Mouse (Mus musculus) heart, embryonic 16.5 days (tissue): ENCODE results near the gene Il17ra. TPM values are rescaled to one million over a fixed set of nuclear protein-coding genes. Genes with fewer than 3 reads are reported as not detected.
A peak's percentile ranks its signal among the peaks of the same experiment; 100 is the strongest.

Source experiments
- ATAC-seq: fragments of 200-750 bp; cut with Nextera tagmentation; replicated peaks from 2 replicates; pipeline ENCODE4 v1.8.0; 2017; ENCODE audit warnings: moderate number of reproducible peaks; ENCODE audit not compliant: insufficient read depth, low FRiP score; ENCODE audit errors: extremely low read depth
- H3K27ac ChIP-seq: fragments of 300-500 bp; sonication (generic); 2 replicates; pipeline ENCODE4 v1.5.1; 2014; ENCODE audit warnings: mild to moderate bottlenecking, low read length, control low read depth, moderate library complexity
- H3K27me3 ChIP-seq: fragments of 300-500 bp; sonication (generic); 2 replicates; pipeline ENCODE4 v1.6.1; 2014; ENCODE audit warnings: low read length, mixed read lengths; ENCODE audit not compliant: control insufficient read depth, insufficient read depth
- H3K36me3 ChIP-seq: fragments of 300-500 bp; sonication (generic); 2 replicates; pipeline ENCODE4 v1.6.1; 2014; ENCODE audit not compliant: control insufficient read depth, insufficient read depth
- H3K4me1 ChIP-seq: fragments of 300-500 bp; sonication (generic); 2 replicates; pipeline ENCODE4 v1.6.1; 2014; ENCODE audit warnings: low read length, mixed read lengths; ENCODE audit not compliant: control insufficient read depth, insufficient read depth
- H3K4me2 ChIP-seq: fragments of 300-500 bp; sonication (generic); 2 replicates; pipeline ENCODE4 v1.6.1; 2014; ENCODE audit warnings: low read depth, mild to moderate bottlenecking, control low read depth, low read length
- H3K4me3 ChIP-seq: fragments of 300-500 bp; sonication (generic); 2 replicates; pipeline ENCODE4 v1.5.1; 2014; ENCODE audit warnings: mild to moderate bottlenecking, control low read depth, low read length
- H3K9ac ChIP-seq: fragments of 300-500 bp; sonication (generic); 2 replicates; pipeline ENCODE4 v1.6.1; 2014; ENCODE audit warnings: low read length, control low read depth
- H3K9me3 ChIP-seq: fragments of 300-500 bp; sonication (generic); replicated peaks from 2 replicates; pipeline ENCODE4 v1.6.1; 2016; ENCODE audit warnings: low read length; ENCODE audit not compliant: control insufficient read depth
- WGBS: fragments of 180-500 bp; shearing (Covaris S2); extraction: QIAGEN DNeasy Blood & Tissue Kit; methylation state at CpG from one replicate; pipeline ENCODE4 v1.1.7; 2014; 5-methylcytosine and 5-hydroxymethylcytosine counted together
- polyA plus RNA-seq: library from polyadenylated mRNA; unstranded; fragments of >200 nt; fragmentation: Nextera tagmentation; extraction: Ambion mirVana; gene quantifications from 2 replicates; pipeline ENCODE4 v1.2.1, GENCODE M21; 2015

Il17ra gene
- polyA plus RNA-seq, 1 experiment from 2014 or later = 9.0 TPM

DNA sequence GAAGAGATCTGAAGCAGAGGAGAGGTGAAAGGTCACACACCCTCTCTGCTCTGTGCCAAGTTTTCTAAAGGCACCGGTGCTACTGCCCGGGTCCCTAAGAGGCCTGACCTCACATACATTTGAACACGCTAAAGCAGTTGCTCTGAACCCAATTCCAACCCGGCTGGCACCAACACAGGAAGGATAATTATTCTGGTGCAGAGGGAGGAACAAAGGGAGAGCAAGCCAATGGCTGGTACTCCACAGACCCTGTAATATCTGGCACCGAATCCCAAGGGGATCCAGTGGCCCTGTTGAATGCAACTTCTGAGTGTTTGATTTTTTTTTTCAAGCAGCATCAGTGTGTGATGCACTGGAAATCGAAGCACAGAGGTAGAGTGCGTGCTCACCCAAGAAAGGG is 28.0 kb downstream of the Il17ra start:
- Histone ChIP-seq H3K4me3 (no peak overlapping the region), H3K27me3 (peaks cover 37% of the 10 kb centered on the region), H3K36me3 (no peaks in the 10 kb centered on the region), H3K4me2 (no peak overlapping the region), H3K4me1 (peaks cover 19% of the 10 kb centered on the region), H3K27ac (no peak overlapping the region), H3K9ac (no peak overlapping the region), H3K9me3 (no peaks in the 10 kb centered on the region)
- 59% methylated on average over 7 of the region's 7 CpGs for WGBS
- ATAC-seq = no peak

DNA sequence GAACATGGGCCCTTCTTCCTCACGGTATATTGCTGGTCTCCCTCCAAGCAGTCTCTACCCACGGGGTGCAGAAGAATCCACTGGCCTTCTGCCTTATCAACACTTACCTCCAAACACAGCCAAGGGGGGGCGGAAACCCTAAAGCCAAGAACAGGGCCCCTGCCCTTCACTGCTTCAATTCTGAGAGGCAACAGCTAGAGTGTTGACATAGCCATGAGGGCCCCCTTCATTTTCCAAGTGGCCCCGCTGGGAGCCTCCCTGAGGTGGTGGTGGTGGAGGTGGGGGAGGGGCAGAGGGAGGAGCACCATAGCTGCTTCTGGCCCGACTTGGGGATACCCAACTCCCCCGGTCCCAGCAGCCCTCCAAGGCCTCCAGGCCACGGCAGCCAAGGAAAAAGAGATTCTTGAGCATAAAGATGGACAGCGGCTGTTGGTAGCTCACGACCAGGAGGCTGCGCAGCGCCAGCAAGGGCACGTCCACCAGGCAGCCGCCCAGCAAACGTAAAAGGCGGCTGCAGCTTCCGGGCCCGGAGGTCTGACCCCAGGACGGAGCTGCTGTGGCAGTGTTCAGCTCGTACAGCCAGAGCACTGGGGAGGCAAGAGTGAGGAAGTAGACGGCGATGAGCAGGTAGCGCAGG is 28.9 kb downstream of the Il17ra start:
- Histone ChIP-seq H3K9ac (no peak overlapping the region), H3K9me3 (no peaks in the 10 kb centered on the region), H3K27me3 (peaks cover 37% of the 10 kb centered on the region), H3K36me3 (no peaks in the 10 kb centered on the region), H3K4me2 (peak overlapping the region; percentile 100), H3K4me3 (peak overlapping the region; percentile 74), H3K4me1 (peaks cover 18% of the 10 kb centered on the region), H3K27ac (no peak overlapping the region)
- ATAC-seq = no peak
- 8% methylated on average over 22 of the region's 22 CpGs for WGBS

DNA sequence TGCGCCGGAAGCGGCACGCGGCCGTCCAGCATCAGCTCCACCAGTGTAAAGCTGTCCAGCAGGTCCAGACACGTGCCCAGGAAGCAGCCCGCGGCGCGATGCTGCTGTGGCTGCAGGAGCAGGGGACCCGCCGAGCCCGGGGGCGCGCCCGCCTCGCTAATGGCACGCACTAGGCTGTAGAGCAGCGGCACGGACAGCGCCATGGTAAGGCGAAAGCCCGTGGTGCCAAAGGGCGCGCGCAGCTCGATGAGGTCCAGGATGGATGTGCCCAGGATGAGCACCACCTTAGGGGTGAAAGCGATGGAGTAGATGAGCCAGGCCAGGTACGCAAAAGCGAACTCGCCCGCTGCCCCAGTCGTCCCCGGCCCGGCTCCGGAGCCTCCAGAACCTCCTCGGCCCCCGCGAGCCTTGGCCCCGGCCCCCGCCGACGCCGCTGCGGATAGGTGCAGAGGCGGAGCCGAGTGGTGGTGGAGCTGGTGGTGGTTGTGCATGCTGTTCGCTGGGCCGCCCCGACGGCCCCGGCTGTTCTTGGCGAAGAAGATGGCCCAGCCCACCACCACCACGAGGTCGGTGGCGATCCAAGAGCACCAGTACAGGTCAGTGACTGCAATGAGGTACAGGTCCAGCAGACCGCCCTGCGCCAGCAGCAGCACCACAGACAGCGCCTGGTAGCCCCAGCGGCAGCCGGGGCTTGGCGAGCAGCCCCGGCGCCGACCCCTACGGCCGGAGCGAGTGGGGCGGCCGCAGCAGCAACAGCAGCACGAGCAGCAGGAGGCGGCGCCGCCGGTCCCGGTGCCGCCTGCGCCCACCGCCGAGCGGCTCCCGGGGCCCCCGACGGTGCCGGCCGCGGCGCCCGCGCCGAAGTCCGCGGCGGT is 29.7 kb downstream of the Il17ra start:
- 0 out of 2 replicates have a peak, but pooled peaks have one; percentile 23 for ATAC-seq
- Histone ChIP-seq H3K9ac (peak overlapping the region; percentile 68; the same call in 1 of the 2 replicates), H3K9me3 (no peaks in the 10 kb centered on the region), H3K4me3 (peak overlapping the region; percentile 74), H3K36me3 (no peaks in the 10 kb centered on the region), H3K4me1 (peaks cover 18% of the 10 kb centered on the region), H3K4me2 (peak overlapping the region; percentile 100), H3K27me3 (peaks cover 37% of the 10 kb centered on the region), H3K27ac (no peak overlapping the region)
- 1% methylated on average over 91 of the region's 95 CpGs for WGBS

DNA sequence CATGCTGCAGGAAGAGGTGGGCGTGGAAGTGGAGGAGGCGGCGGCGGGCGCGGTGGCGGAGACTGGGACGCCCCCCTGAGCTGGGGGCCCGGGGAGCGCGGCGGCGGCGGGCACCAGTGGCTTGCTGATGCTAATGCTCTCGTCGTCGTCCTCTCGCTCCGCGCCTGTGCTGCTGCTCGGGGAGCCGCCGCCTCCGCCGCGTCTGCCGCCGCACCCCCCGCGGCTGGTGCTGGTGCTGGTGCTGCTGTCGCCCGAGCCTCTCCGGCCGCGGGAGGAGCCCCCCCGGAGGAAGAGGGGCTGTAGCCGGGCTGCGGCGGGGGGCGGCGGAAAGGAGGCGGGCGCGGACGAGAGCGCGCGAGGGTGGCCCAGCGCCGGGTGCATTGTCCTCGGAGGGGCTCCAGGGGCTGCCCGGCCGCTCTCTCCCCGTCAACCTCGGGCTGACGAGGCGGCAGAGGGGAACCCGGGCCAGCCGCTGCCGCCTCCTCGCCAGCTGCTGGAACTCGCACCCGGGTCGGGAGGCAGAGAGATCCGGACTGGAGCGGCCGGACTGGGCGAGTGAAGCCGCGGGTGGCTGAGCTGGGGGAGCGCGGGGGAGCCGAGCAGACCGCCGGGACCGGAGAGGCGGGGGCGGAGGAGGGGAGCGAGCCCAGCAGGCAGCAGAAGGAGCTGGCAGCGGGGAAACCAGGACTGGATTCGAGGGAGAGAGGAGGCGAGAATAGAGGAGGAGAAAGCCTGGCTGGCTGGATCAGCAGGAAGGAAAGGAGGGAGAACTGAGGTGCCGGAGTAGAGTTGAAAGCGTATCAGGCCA is 30.5 kb downstream of the Il17ra start, which contains the start of gene Tmem121b:
Gene Tmem121b, minus strand, starts transcription at position 434 of the 808 bp plus-strand sequence.
- Histone ChIP-seq H3K4me2 (peak within 1 kb of the TSS; percentile 100), H3K36me3 (no peaks in the 10 kb centered on the region), H3K4me1 (peaks cover 18% of the 10 kb centered on the region), H3K4me3 (peak within 1 kb of the TSS; percentile 74), H3K9me3 (no peaks in the 10 kb centered on the region), H3K27me3 (peaks cover 37% of the 10 kb centered on the region), H3K9ac (peak within 1 kb of the TSS; percentile 68), H3K27ac (no peak within 1 kb of the TSS)
- peak; percentile 32; the same call in 1 of the 2 replicates for ATAC-seq
- under 1% methylated on average over 70 of the region's 84 CpGs for WGBS

- Histone ChIP-seq H3K9ac (no peak overlapping the region), H3K27ac (no peak overlapping the region), H3K27me3 (peaks cover 30% of the 10 kb centered on the region), H3K9me3 (peaks cover 5% of the 10 kb centered on the region), H3K4me3 (no peak overlapping the region), H3K4me2 (no peak overlapping the region), H3K4me1 (peaks cover 18% of the 10 kb centered on the region), H3K36me3 (no peaks in the 10 kb centered on the region)
- no peak for ATAC-seq
- WGBS = 47% methylated on average over 3 of the region's 3 CpGs
Observed at GRCm38 (mm10) chr6:120496544-120496943, 33.5 kb downstream of the Il17ra start.

DNA sequence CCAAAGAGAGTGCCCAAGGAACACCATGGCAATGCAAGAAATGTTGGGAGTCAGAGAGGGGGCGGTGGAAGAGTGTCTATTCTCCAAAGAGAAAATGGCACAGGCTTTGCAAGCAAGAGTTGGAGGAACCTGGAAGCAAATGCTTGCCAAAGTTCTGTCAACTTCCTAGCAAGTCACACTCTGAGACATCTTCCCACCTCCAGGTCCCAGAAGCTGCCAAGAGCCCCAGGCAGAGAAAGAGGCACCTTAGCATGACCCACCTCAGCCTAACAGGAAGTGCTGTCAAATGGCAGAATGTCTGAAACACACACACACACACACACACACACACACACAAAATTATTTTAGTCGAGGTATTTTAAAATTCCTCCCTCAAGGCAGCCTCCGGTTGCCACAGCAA is 41.0 kb downstream of the Il17ra start:
- Histone ChIP-seq H3K27ac (no peak overlapping the region), H3K4me2 (no peak overlapping the region), H3K4me1 (no peaks in the 10 kb centered on the region), H3K27me3 (no peaks in the 10 kb centered on the region), H3K9ac (no peak overlapping the region), H3K36me3 (no peaks in the 10 kb centered on the region), H3K9me3 (peaks cover 5% of the 10 kb centered on the region), H3K4me3 (no peak overlapping the region)
- no peak for ATAC-seq
- WGBS = 63% methylated on average over 3 of the region's 3 CpGs

- Histone ChIP-seq H3K27me3 (no peaks in the 10 kb centered on the region), H3K4me3 (no peak overlapping the region), H3K9ac (no peak overlapping the region), H3K9me3 (peaks cover 2% of the 10 kb centered on the region), H3K4me1 (no peaks in the 10 kb centered on the region), H3K27ac (no peak overlapping the region), H3K4me2 (no peak overlapping the region), H3K36me3 (peaks cover 4% of the 10 kb centered on the region)
- 70% methylated on average over 4 of the region's 4 CpGs for WGBS
- no peak for ATAC-seq
Observed at GRCm38 (mm10) chr6:120505531-120505930, 42.5 kb downstream of the Il17ra start.

DNA sequence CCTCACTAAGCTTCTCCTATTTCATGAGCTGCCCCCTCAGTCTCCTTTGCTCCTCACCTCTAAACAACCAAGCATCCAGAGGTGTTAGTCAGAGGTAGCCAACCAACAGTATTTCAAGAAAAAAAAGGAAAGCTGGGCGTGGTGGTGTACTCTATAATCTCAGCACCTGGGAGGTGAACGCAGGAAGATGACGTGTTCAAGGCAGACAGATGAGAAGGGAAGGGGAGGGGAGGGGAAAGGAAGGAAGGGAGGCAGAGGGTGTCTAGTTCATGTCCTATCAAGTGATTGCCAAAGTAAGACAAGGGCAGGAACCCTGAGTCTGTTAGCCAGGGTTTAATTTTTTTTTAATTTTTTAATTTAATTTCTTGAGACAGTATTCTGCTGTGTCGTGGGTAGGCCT is 45.6 kb downstream of the Il17ra start:
- H3K27me3 ChIP-seq = no peaks in the 10 kb centered on the region
- WGBS = 74% methylated on average over 4 of the region's 4 CpGs
- ATAC-seq = no peak
- H3K9me3 ChIP-seq = no peaks in the 10 kb centered on the region
- no peak overlapping the region for H3K9ac ChIP-seq
- H3K27ac ChIP-seq = no peak overlapping the region
- no peaks in the 10 kb centered on the region for H3K4me1 ChIP-seq
- no peak overlapping the region for H3K4me3 ChIP-seq
- H3K36me3 ChIP-seq = peaks cover 9% of the 10 kb centered on the region
- H3K4me2 ChIP-seq = no peak overlapping the region
